Mouse (Mus musculus) Patski (cell line): ENCODE results near the gene Bmp6. TPM values are rescaled to one million over a fixed set of nuclear protein-coding genes. Genes with fewer than 3 reads are reported as not detected.

Experiments
- ATAC-seq: fragments of 100-300 bp; one replicate; pipeline ENCODE4 v1.8.0; 2021
- CTCF ChIA-PET: fragments of 350-600 bp; sonication (Branson Sonifier 250); formaldehyde crosslinking; loops from one replicate; lab custom pipeline; 2022; ENCODE audit warnings: inconsistent platforms; lab: Charles Lee
- POLR2A ChIA-PET: fragments of 350-600 bp; sonication (Branson Sonifier 250); formaldehyde crosslinking; loops from one replicate; lab custom pipeline; 2022; ENCODE audit warnings: antibody characterized with exemption, inconsistent platforms; lab: Charles Lee
- DNase-seq: peaks from one replicate; pipeline ENCODE4 v3.0.0-alpha.2; 2011; ENCODE audit warnings: low read depth, low spot score
- H3K27me3 ChIP-seq: fragments of 371-371 bp; one replicate; pipeline ENCODE4 v1.5.1; 2021
- CTCF ChIP-seq: fragments of 100-300 bp; IDR thresholded peaks from one replicate; pipeline ENCODE4 v1.5.1; 2021
- in situ Hi-C: fragments of 300-500 bp; cut with MboI; formaldehyde crosslinking; loops from 3 replicates; pipeline ENCODE4 v1.11.1; 2018; ENCODE audit warnings: low pct_unique_long_range_greater_than_20kb, mixed read lengths
- polyA plus RNA-seq: library from polyadenylated mRNA; unstranded; gene quantifications from one replicate; pipeline ENCODE4 v1.2.3, GENCODE M21; 2021

The Bmp6 gene
- polyA plus RNA-seq = 58.7 TPM

GRCm38 (mm10) chr13:38344713-38345430, at the start of gene Bmp6:
Gene Bmp6, plus strand, starts transcription at chr13:38345107.
- in situ Hi-C loops = loop anchor here (5.0 kb wide), 2 partner anchors 77 to 107 kb away; no protein-coding TSS in a partner anchor
- no peak for TF ChIP-seq CTCF
- H3K27me3 ChIP-seq = no peaks in the 10 kb centered on the region
- CTCF ChIA-PET = interaction anchor here (1.3 kb wide), 1 partner anchor 161 kb away, joined by 3 read pairs; no protein-coding TSS in a partner anchor
- peak; percentile 78 for ATAC-seq
- POLR2A ChIA-PET = no interaction called here
- no peak for DNase-seq

GRCm38 (mm10) chr13:38296166-38296565, 48.7 kb upstream of the Bmp6 start:
- ATAC-seq = no peak
- POLR2A ChIA-PET = interaction anchor here (0.6 kb wide), 1 partner anchor 1998 kb away, joined by 3 read pairs; no protein-coding TSS in a partner anchor
- CTCF ChIA-PET = no interaction called here
- H3K27me3 ChIP-seq = no peaks in the 10 kb centered on the region
- DNase-seq = no peak
- in situ Hi-C loops = no loop called here
- no peak for TF ChIP-seq CTCF

- ATAC-seq = no peak
- no peak for DNase-seq
- no peaks in the 10 kb centered on the region for H3K27me3 ChIP-seq
- in situ Hi-C loops = no loop called here
- TF ChIP-seq CTCF = no peak
- POLR2A ChIA-PET = no interaction called here
- CTCF ChIA-PET = no interaction called here
Measured at GRCm38 (mm10) chr13:38296601-38297000, 48.3 kb upstream of the Bmp6 start.

GRCm38 (mm10) chr13:38311125-38311524, 33.8 kb upstream of the Bmp6 start:
- TF ChIP-seq CTCF = no peak
- no peak for ATAC-seq
- H3K27me3 ChIP-seq = no peaks in the 10 kb centered on the region
- ChIA-PET POLR2A (no interaction called here), CTCF (no interaction called here)
- DNase-seq = no peak
- in situ Hi-C loops = no loop called here

GRCm38 (mm10) chr13:38312357-38313040, 32.4 kb upstream of the Bmp6 start:
- no peak for TF ChIP-seq CTCF
- ChIA-PET POLR2A (no interaction called here), CTCF (no interaction called here)
- in situ Hi-C loops = no loop called here
- H3K27me3 ChIP-seq = no peaks in the 10 kb centered on the region
- DNase-seq (no peak), ATAC-seq (no peak)

- CTCF ChIA-PET = no interaction called here
- DNase-seq (no peak), ATAC-seq (no peak)
- in situ Hi-C loops = no loop called here
- H3K27me3 ChIP-seq = no peaks in the 10 kb centered on the region
- TF ChIP-seq CTCF = no peak
- POLR2A ChIA-PET = no interaction called here
Measured at GRCm38 (mm10) chr13:38314590-38314989, 30.3 kb upstream of the Bmp6 start.

GRCm38 (mm10) chr13:38318418-38318817, 26.5 kb upstream of the Bmp6 start:
- ChIA-PET POLR2A (interaction anchor here (0.6 kb wide), 1 partner anchor 243 kb away, joined by 3 read pairs; no protein-coding TSS in a partner anchor), CTCF (no interaction called here)
- no peak for DNase-seq
- no peaks in the 10 kb centered on the region for H3K27me3 ChIP-seq
- no peak for TF ChIP-seq CTCF
- in situ Hi-C loops = no loop called here
- ATAC-seq = no peak

- DNase-seq = peak; percentile 79
- ATAC-seq = peak; percentile 92
- no peaks in the 10 kb centered on the region for H3K27me3 ChIP-seq
- ChIA-PET CTCF (no interaction called here), POLR2A (no interaction called here)
- in situ Hi-C loops = no loop called here
- TF ChIP-seq CTCF = no peak
Measured at GRCm38 (mm10) chr13:38320354-38320753, 24.6 kb upstream of the Bmp6 start.

- no peak for ATAC-seq
- TF ChIP-seq CTCF = no peak
- DNase-seq = no peak
- in situ Hi-C loops = no loop called here
- ChIA-PET CTCF (no interaction called here), POLR2A (no interaction called here)
- H3K27me3 ChIP-seq = peaks cover 4% of the 10 kb centered on the region
Measured at GRCm38 (mm10) chr13:38324452-38324851, 20.5 kb upstream of the Bmp6 start.

- no peak for TF ChIP-seq CTCF
- ChIA-PET POLR2A (no interaction called here), CTCF (no interaction called here)
- in situ Hi-C loops = no loop called here
- peaks cover 4% of the 10 kb centered on the region for H3K27me3 ChIP-seq
- no peak for ATAC-seq
- DNase-seq = no peak
Measured at GRCm38 (mm10) chr13:38327377-38327776, 17.5 kb upstream of the Bmp6 start.

GRCm38 (mm10) chr13:38333496-38333895, 11.4 kb upstream of the Bmp6 start:
- no peak for ATAC-seq
- no peak for DNase-seq
- ChIA-PET CTCF (no interaction called here), POLR2A (no interaction called here)
- H3K27me3 ChIP-seq = no peaks in the 10 kb centered on the region
- in situ Hi-C loops = loop anchor here (10.0 kb wide), 1 partner anchor 269 kb away; no protein-coding TSS in a partner anchor
- no peak for TF ChIP-seq CTCF
